Mouse (Mus musculus) heart, adult 2 months (tissue): ENCODE measurements at regions not wholly inside any gene's neighbourhood (a gene's known extent, or its start where the extent isn't known, plus 50 kb on each side); places are given as distances from the start of the nearest gene placed in this dataset.

ENCODE experiments used
- CTCF ChIP-seq: fragments of 200-600 bp; IDR thresholded peaks from 2 replicates; pipeline ENCODE4 v1.8.1; 2022; ENCODE audit warnings: antibody characterized with exemption, mild to moderate bottlenecking, moderate library complexity
- EP300 ChIP-seq: fragments of 200-500 bp; IDR thresholded peaks from 2 replicates; pipeline ENCODE4 v1.6.1; 2011; ENCODE audit warnings: low read depth, low read length, control low read depth; ENCODE audit not compliant: insufficient read depth
- POLR2A ChIP-seq: fragments of 200-500 bp; IDR thresholded peaks from 2 replicates; pipeline ENCODE4 v1.6.1; 2011; ENCODE audit warnings: mild to moderate bottlenecking, low read depth, low read length, control low read depth; ENCODE audit not compliant: insufficient read depth

DNA sequence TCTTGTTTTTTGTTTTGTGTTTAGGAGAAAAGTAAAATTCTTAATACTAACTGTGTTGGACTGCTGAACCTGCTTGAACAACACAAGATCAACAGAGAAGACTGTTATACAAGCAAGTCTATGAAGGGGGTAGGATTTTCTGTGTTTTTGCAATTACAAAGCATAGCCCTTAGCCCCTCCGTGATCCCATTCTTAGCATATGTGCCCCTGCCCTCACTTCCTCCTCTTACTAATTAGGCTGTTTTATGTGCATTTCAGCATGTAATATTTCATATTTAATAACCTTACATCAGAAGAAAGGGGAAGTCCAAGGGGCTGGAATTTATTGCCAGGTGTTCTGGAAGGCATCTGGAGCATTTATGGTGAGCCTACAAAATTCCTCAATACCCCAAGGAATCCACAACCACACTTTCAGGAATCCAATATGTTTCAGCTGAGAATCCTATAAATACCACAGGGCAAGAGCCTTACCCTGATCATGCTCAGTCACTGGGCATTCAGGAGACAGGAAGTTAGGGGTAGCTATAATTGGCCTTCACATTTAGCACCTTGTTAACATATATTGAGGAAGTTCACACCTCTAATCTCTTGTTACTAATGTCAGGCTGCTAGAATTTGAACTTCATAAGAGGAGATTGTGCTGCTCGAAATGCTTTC is 660.3 kb upstream of the Slit2 start:
- TF ChIP-seq CTCF (no peak), POLR2A (no peak), EP300 (no peak)
